Mouse (Mus musculus): ENCODE results near the gene Surf6.

Gene Surf6

DNA sequence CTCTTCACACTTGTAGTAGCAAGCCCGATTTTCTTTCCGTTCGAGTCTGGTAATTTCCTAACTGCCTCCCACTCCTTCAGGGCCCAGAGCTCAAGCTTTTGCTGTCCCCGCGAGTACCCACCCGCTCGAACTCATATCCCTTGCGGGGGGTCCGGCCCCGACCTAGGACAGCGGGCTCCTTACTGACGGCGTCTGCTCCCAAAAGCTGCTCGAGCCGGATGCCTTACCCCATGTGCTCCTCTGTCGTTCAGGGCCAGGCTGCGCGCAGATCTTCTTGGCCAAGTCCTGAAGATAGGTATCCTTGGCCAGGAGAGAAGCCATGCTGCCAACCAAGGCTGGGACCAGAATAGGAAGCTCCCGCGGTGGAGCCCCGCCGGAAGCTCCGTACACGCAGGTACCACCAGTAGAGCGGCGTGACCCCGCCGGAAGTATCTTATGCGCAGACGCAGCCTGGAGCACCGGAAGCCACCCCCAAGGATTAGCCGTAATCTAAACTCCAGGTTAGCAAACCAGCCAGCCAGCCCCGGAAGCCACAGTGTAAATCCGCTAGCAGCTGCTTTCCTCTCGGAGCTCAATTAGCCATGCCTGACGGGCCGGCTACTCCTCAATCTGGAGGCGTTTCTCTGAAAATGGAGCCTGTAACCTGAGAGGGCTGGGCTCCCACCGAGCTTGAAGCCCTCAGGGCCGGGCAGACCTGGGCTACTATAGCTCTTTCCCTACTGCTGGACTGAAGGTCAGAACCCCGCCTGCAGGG, at the start of gene Surf6:
Gene Surf6, minus strand, starts transcription at position 413 of the 754 bp plus-strand sequence.
- DNase-seq: peak; percentile 91

DNA sequence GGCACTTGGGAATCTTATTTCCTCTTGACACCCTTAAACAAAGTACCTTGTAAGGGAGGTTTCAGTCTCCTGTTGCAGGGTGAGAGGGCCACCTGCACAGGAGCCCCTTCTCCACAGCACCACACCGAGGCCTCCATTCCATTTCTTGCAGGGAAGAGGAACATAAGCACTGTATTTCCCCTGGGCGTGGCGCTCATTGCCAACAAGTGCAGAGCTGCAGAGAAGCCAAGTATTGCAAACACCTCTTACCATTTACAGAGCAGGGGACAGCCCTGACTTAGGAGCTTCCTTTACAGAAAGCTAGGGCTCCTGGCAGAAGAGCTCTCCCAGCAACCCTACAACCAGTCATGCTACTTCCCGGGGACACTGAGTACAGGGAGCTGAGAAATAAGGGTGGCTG, 49.5 kb upstream of the Surf6 start:
- no peak for DNase-seq

DNA sequence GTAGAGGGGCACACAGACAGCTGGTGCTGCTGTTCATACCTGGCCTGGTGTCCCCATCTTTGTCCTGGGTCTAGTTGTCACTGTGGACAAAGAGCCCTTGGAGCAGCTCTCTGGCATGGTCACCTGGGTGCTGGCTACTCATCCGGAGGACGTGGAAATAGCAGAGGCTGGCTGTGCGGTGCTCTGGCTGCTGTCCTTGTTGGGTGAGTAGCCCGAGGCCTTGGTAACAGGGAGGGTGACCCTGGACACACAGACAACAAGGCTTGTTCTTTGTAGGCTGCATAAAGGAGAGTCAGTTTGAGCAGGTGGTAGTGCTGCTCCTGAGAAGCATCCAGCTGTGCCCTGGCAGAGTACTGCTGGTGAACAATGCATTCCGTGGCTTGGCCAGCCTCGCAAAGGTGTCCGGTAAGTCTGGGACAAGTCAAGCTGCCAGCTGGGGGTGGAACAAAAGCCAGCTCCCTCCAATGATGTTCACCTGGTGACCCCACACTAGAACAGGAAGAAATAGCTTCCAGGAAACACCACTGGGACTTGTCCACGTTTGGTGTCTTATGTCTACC, 48.7 kb upstream of the Surf6 start:
- DNase-seq: peak; percentile 37

GRCm38 (mm10) chr2:26950411-26950810, 47.7 kb upstream of the Surf6 start:
- no peak for DNase-seq

- DNase-seq: no peak
Measured at GRCm38 (mm10) chr2:26943253-26943652, 40.6 kb upstream of the Surf6 start.

DNA sequence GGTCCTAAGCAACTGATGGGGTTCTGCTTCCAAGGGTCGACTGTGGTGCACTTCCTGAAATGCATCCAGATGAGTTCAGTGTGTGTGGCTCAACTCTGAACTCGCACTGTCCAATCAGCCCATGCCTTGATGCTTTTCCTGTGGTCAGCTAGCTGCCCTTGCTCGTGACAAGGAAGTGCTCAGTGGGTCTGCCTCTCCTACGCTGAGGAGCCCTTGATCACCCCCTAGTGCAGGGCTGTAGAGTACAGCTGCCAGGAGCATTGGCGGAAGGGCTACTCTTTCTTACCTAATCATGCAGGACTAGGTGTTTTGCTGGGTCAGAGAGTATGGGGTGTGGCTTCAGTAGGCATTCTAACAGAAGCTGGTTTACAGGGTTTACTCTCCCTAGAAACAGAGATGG, 38.9 kb upstream of the Surf6 start:
- DNase-seq: no peak

- DNase-seq: no peak
Measured at GRCm38 (mm10) chr2:26936425-26936824, 33.7 kb upstream of the Surf6 start.

GRCm38 (mm10) chr2:26935286-26935685, 32.6 kb upstream of the Surf6 start:
- no peak for DNase-seq

DNA sequence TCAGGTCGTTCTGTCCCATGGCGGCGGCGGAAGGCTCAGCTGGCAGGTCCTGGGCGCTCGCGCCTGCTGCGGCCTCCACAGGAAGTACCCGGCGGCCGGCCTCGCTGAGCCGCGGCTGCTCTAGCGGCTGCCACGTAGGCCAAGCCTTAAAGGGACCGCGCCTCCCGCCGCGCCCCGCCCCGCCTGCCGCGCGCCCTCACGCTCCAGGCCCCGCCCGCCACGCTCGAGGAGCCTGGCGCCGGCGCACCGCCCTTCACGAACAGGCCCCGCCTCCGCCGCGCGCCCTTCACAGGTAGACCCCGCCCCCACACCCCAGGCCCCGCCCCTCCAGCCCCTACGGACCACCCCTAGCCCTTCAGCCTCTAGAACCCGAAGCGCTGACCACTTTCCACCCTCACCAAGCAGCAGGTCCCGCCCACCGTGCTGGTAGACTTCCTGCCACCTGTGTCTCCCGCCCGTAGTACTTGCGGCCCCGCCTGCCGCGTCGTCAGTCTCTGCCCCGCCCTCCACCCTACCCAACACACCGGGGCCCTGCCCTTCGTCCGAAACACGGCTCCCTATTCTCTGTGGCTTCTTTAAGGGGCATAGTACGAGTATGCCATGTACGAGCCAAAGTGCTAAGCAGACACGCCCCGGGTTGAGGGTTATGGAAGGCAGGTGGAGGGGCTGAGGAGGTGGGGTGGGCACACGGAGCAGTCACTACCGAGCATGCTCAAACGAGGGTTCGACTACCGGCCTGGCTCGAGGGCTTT, 30.8 kb upstream of the Surf6 start, which contains the start of the genes Surf4 and Stkld1:
Gene Surf4, minus strand, starts transcription at position 625 of the 752 bp plus-strand sequence.
Gene Stkld1, plus strand, starts transcription at position 744 of the 752 bp plus-strand sequence.
- peak; percentile 91 for DNase-seq

DNA sequence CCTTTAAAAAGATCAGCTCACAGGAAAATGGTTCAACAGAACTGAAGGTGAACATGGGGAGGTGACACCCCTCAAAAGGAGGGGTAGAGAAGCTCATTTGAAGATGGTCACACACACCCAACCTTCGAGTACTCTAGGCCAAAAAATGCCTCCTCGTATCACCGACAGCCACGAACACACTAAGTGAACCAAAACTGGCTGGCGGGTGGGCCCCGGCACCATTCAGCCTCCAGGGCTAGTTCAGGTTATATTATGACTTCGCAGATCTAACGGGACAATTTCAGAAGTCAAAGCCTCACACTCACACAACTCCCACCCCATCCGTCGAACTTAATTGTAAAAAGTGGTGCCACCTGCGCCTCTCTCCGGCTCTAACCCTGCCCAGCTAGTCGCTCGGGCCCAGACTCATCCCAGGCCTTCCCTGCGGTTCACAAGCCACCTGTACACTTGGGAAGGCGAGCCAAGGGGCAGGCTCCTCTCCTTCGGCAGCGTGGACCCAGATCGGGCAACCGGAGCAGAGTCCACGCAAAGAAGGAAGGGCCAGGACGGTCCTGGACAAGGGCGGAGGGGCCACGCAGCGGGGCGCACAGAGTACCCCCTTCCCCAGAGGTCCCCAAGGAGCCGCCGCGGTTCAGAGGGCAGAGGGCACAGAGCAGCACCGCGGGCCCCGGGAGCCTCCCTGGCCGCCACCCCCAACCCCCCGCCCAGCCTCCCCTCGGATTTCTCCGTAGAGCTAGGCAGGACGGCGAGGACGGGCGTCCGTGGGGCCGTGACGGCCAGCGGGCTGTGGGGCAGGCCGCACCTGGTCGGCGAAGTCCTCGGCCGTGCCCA, 30.0 kb upstream of the Surf6 start:
- peak; percentile 42 for DNase-seq

DNA sequence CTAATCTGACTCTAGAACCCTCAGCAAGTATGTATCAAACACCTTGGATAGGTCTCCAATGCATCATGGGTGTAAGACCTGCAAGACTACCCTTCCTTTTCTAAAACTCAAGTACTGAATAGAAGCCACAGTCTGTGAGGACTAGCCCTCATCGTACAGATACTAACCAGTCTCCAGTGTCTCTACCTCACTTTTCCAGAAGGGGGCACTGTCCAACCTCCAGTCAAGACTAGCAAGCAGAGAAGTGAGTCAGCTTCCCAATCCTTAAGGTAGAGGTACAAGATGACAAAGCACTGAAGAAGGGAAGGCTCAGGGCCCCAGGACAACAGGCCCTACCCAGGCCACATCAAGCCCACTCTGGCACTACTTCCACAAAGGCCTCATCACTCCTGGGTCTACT, 27.7 kb upstream of the Surf6 start:
- DNase-seq: peak; percentile 64

DNA sequence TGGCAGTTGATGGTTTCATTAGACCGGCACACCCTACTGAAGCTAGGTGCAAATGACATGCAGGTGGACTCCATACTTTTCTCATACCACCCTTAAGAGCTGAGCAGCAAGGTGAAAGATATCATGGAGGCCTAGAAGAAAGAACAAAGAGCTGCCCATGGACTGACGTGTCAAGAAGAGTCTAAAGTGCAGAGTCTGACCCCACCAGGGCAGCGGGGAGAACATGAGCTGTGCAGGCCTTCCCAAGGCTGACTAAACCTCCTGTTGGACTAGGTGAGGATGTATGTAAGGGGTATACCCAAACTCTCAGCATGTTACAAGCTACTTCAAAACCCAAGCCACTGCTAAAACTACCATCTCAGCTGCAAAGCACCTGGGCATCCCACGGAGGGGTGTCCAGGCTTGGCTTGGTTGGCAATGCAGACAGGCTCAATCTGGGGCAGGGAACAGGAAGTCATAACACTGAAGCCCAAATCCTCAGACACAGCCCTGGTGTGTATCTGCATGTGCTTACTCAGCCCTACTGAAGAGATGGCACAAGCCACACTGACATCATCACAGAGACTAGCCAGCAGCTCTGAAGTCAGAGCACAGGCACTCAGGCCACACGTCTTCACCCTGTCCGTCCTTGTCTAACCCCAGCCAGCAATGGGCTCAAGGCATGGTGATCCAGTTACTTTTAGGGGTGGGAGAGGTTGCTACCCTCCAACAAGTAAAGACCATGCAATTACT, 25.2 kb upstream of the Surf6 start:
- DNase-seq: no peak

GRCm38 (mm10) chr2:26921784-26922183, 19.1 kb upstream of the Surf6 start:
- DNase-seq: no peak

DNA sequence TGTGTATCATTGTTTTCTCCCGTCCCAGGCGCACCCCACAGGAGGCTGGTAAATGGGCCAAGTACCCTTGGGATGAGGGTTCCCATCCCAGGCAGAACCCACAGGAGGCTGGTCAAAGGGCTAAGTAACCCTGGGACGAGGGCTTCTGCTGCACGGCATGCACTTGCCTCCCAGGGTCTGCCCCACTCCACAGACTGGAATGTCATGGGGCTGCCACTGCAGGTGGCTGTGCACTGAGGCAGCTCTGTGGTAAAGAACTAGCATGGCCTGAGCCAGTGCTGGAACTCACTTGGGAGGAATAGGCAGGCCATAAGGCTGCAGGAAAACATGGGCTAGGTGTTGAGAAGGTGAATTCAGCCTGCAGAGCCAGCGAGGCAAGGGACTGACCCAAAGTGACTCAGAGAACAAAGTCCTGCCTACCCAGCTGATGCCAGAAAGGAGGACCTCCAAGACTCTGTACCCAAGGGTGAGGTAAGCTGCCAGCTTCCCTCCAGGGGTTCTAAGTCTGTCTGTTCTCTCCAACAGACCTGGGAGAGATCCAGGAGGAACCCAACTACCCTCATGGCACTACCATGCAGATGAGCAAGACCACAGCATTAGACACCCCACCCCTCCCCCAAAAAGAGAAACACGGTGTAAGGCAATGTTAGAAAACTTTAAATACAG, 17.6 kb upstream of the Surf6 start:
- DNase-seq: no peak

DNA sequence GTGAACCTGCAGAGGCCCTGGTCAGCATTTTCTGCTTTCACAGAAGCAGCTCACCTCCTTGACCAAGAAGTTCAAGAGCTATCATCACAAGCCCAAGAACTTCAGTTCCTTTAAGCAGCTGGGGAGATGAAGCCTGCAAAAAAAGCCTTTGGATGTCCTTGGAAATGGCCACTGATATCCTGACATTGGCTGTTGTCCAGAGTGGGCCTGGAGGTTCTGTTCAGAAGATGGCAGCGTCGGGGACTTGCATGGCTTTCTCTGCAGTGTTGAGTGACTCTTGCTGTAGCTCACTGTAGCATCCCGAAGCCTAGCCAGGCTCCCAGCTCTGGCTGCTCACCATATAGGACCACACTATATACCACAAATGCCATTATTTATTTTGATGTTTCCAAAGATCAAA, 17.0 kb upstream of the Surf6 start:
- DNase-seq: no peak

DNA sequence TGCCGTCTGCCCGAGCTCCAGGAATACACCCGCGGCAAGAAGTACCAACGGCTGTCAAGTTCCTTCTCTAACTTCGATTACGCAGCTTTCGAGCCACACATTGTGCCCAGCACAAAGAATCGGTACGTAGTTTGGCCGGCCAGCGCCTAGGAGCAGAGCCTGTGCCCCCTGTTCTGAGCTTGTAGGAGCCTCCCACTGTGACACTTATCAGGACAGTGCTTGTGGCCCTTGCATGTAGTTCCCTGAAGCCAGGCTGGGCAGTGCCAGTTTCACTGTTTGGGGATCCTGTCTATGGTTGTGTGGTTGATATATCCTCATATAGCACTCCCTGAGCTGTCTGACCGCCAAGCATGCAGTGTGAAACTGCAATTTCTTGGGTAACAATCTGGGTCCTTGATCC, 14.1 kb upstream of the Surf6 start:
- DNase-seq: no peak

- DNase-seq: peak; percentile 70
Measured at GRCm38 (mm10) chr2:26915927-26916728, 13.4 kb upstream of the Surf6 start, which contains the start of the genes Surf2 and Surf1. Gene Surf2 (plus strand): TSS chr2:26916367. Gene Surf1 (minus strand): TSS chr2:26916530.

- no peak for DNase-seq
Measured at GRCm38 (mm10) chr2:26914148-26914941, 11.7 kb upstream of the Surf6 start.

- DNase-seq: no peak
Measured at GRCm38 (mm10) chr2:26913416-26914147, 10.9 kb upstream of the Surf6 start.
